Mouse (Mus musculus) G1E (cell line): ENCODE measurements around the gene Rgl3.

Experiments used
- CTCF ChIP-seq: IDR thresholded peaks from 2 replicates; pipeline ENCODE4 v1.5.1; 2012; ENCODE audit warnings: low read depth, low read length, inconsistent platforms, mixed read lengths
- GATA1 ChIP-seq: IDR thresholded peaks from 2 replicates; pipeline ENCODE4 v1.6.1; 2012; ENCODE audit warnings: borderline replicate concordance, low read length, inconsistent platforms, mixed read lengths
- GATA2 ChIP-seq: IDR thresholded peaks from 2 replicates; pipeline ENCODE4 v1.6.1; 2012; ENCODE audit warnings: low read depth, low read length, inconsistent platforms, borderline replicate concordance
- POLR2AphosphoS5 ChIP-seq: IDR thresholded peaks from 2 replicates; pipeline ENCODE4 v1.6.1; 2012; ENCODE audit warnings: low read depth, low read length, inconsistent platforms; ENCODE audit not compliant: insufficient replicate concordance
- TAL1 ChIP-seq: conservative IDR thresholded peaks from 2 replicates; pipeline ENCODE4 v1.6.1; 2012; ENCODE audit warnings: low read depth, low read length, inconsistent platforms, mixed read lengths

GRCm38 (mm10) chr9:21977972-21978371 is 11.3 kb downstream of the Rgl3 start:
- TF ChIP-seq TAL1 (no peak), CTCF (peak; percentile 79), GATA2 (no peak), GATA1 (no peak), POLR2AphosphoS5 (no peak)
